Mouse (Mus musculus) C2C12 (cell line): ENCODE data around the gene Slc36a1.

ENCODE experiments used
- CTCF ChIP-seq: IDR thresholded peaks from one replicate; pipeline ENCODE4 v1.5.1; 2011; ENCODE audit not compliant: control insufficient read depth, insufficient read depth, insufficient read length
- FOSL1 ChIP-seq: IDR thresholded peaks from one replicate; pipeline ENCODE4 v1.8.0; 2011; ENCODE audit warnings: mild to moderate bottlenecking, low read length; ENCODE audit not compliant: poor library complexity, insufficient read depth, severe bottlenecking
- MAX ChIP-seq: IDR thresholded peaks from one replicate; pipeline ENCODE4 v1.6.1; 2011; ENCODE audit warnings: mild to moderate bottlenecking, control low read depth

- no peak for TF ChIP-seq FOSL1
- no peak for TF ChIP-seq CTCF
- TF ChIP-seq MAX = no peak
Measured at GRCm38 (mm10) chr11:55231034-55231433, 26.9 kb downstream of the Slc36a1 start.
